Mouse (Mus musculus) embryonic fibroblast, embryonic 13.5 days (primary cell): ENCODE results near the gene Vmn1r234.

ENCODE experiments used
- CTCF ChIP-seq: IDR thresholded peaks from 2 replicates; pipeline ENCODE4 v1.5.1; 2011; ENCODE audit warnings: mild to moderate bottlenecking, control low read depth, low read length, moderate library complexity, borderline replicate concordance; ENCODE audit not compliant: insufficient read depth
- POLR2A ChIP-seq: IDR thresholded peaks from 2 replicates; pipeline ENCODE4 v1.6.1; 2011; ENCODE audit warnings: low read depth, mild to moderate bottlenecking, control low read depth, low read length, moderate library complexity

DNA sequence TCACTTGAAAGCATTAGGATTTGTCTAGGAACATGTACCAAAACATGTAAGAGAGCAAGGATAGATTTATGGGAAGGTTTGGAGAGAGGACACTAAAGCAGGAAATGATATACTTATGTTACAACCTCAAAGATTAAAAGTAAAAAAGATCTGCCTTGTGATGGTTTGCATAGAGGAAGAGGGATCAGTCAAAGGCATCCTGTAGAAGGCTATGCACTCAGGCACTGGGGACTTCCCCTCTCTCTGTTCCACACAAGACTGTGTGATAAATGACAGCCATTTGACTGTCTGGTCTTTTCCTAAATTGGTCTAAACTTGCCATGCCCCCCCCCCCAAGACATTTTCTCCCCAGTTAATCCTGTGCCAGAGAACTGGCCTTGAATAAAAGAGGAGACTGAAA lies 58.5 kb downstream of the Vmn1r234 start:
- TF ChIP-seq POLR2A, result no peak
- no peak for TF ChIP-seq CTCF
